Mouse (Mus musculus) spleen, postnatal 4 days (tissue): ENCODE measurements around the gene Olfr1420.
A peak's percentile ranks its signal among the peaks of the same experiment; 100 is the strongest.
"Not testable (repeated sequence)": the region's sequence is repeated elsewhere in the genome, so short reads cannot be mapped to it uniquely, and the experiment has no call there.

Source experiments
- DNase-seq, 2 experiments: peaks; one replicate each; pipeline ENCODE4 v3.0.0; 2022; ENCODE audit warnings: low spot score in 2 of 2

Olfr1420 gene

DNA sequence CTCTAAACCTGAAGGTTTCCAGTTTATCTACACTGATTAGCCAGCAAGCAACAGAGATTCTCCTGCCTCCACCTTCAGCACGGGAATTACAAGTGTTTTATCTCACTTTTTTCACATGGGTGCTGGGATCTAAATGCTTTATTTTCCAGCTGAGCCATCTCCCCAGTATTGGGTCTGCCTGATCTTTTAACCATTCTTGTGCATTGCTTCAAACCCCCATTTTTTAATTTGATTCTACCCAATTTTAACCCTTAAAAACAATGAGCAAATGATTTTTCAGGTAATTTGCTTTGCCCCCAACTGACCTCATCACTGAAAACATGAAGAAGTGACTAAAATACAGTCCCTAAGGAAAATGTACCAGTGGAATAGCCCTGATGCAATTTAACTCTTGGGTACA, at the start of gene Olfr1420:
Gene Olfr1420 (plus strand): TSS at position 301 of the 400 bp plus-strand sequence.
- DNase-seq: no peak

DNA sequence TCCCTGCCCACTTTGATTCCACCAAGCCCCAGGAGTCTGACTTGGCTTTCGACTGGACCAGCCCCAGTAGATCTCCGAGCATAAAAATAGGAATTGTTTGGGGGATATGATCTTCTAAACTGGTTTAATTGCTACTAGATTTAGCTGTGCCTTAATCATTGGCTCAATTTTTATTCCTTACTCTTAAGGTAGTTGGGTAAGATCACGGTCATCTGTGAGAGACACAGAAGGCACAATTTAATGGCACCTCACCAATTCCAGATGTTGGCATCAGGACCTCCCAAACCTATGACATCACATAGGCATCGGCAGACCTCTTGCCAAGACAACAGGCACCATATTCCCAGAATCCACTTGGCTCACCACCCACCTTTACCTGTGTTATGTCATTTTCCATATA, 47.2 kb upstream of the Olfr1420 start, which contains the start of gene Olfr1417:
Gene Olfr1417 (minus strand): TSS at position 101 of the 400 bp plus-strand sequence.
- no peak for DNase-seq

DNA sequence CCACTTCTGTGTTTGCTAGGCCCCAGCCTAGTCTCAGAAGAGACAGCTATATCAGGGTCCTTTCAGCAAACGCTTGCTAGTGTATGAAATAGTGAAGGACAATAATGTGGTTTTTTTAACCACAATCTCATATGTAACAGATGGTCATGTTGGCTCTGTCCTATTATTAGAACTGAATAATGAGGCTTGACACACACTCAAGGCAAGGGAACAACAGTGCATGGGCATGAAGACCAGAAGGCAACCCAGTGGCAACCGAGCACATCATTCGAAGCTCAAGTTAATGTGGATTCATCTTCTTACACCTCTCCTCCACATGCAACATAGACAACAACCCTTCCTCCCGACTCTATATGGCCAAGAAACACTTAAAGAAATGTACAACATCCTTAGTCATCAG, 40.0 kb upstream of the Olfr1420 start:
- no peak for DNase-seq

DNA sequence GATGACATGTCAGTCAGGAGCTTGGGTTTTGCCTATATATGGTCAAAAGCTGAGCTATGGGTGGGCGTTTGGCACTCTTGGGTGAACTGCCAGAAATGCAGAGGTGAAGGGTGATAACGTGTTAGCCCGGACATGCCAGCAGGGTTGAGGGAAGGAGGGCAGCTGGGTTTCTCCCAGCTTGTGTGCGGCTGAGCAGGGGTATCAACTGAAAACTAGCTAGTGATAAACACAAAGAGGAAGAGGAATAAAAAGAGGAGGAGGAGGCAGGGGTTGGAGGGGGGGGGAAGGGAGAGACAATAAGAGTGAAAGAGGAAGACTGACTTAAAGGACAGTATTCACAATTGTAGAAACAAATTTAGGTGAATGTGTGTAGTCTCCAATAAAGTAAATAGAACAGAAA, 33.7 kb upstream of the Olfr1420 start:
- DNase-seq: no peak

DNA sequence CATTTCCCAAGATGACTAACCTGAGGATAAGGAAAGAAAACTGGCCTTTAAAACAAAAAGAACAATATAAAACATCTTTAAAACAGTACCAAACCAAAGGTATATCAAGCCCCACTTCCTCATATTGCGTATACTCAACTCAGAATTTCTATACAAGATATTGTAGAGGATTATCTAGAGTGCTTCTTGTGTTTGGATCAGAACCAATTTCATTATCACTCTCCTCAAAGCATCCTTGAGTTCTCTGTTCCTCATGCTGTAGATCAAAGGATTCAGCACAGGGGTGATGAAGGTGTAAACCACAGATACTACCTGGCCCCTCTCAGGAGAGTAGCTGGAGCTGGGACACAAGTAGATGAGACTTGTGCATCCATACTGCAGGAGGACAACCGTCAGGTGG, 31.5 kb upstream of the Olfr1420 start:
- DNase-seq: no peak

DNA sequence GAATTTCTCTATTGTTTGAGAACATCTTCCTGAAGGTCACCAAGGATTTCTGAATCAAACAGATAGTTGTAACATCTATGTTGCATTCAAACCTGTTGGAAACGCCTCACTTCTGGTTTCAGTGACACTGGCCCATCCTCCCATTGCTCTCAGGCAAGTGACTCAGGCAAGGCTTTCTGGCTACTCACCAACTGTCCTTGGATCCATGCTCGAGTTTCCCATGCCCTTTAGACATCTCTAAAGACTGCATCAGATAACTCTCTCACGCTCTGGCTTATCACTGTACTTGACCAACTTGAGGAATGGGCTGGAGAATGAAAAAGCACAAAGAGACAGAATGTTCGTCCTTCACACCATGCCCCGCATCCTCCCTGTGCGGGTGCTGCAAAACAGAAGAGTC, 29.9 kb upstream of the Olfr1420 start:
- no peak for DNase-seq

DNA sequence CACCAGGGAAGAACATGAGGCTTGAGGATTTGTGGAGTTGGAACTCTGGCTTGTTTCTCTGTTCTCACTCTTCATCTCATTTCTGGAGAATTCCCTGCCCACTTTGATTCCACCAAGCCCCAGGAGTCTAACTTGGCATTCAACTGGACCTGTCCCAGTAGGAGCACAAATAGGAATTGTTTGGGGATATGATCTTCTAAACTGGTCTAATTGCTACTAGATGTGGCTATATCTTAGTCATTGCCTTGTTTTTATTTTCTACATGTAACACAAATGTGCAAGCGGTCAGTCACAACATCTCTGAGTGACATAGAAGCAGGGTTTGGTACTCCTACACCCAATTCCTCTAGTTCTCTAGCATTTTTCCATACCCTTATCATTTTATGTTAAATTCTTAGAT, 25.4 kb upstream of the Olfr1420 start, which contains the start of gene Olfr1418:
Gene Olfr1418 (minus strand): TSS at position 101 of the 400 bp plus-strand sequence.
- DNase-seq: no peak

DNA sequence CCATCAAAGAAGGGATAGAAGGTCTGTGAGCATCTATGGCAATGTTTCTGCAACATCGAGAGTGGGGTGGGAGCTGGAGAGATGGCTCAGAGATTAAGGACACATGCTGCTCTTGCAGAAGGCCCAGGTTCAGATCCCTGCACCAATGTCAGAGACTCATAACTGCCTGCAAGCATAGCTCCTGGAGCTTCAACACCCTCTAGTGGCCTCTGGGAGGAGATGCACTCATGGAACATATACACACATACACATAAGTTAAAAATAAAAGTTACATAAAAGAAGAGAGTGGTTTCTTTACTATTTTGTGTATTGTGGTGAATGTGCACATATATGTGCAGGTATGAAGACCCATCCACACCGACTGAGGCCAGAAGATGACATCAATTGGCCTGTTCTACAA, 18.5 kb upstream of the Olfr1420 start:
- DNase-seq: no peak

DNA sequence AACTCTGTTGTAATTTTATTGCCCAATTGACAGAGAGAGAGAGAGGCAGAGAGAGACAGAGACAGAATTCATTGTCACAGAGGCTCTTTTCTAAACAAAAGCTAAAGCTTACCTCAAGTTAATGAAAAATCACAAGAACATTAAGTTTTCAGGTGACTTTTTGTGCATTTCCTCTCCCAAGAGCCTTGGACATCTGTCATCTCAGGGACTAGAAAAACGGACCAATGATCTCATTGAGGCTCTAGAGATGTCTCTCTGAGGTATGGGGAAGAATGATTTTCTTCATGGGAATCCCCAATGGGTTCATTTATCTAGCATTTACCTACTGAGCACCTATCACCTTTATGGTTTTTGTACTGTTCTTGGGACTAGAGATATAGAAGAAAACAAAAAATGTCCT, 11.4 kb upstream of the Olfr1420 start, which contains the start of gene Olfr1419:
Gene Olfr1419 (minus strand): TSS at position 101 of the 400 bp plus-strand sequence.
- no peak for DNase-seq

DNA sequence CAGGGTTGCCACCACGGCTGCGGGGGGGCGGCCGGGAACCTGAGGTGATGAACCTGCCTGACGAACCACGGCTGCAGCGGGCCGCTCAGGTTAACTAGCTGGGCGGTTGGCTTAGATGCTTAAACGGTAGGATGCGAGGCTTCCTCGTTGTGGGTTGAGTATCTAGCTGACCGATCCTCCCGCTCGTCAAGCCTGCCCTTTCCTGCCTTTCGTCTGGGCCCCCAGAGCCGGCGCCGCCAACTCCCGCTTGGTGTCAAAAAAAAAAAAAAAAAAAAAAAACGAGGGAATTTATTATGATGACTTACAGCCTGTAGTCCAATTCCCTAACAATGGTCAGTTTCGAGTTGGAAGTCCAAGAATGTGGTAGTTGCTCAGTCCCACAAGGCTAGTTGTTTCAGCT, 8.0 kb upstream of the Olfr1420 start:
- DNase-seq: not testable (repeated sequence)

DNA sequence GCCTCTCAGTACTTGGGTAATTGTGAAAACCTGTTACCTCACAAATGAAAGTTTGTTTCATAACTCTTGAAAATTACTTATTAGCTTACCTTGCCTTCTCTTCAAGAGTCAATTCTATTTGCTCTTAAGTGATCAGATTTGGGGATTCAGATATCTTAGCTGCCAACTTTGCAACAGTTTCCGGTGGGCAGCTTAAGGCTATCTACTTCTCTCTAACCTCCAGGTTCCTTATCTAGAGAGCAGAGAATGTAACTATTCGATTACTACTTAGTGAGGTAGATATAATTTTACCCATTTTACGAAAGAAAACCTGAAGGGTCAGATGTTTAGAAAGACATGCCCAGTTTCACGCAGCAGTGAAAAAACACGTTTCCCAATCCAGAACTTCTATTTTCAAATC, 24.7 kb downstream of the Olfr1420 start:
- no peak for DNase-seq

DNA sequence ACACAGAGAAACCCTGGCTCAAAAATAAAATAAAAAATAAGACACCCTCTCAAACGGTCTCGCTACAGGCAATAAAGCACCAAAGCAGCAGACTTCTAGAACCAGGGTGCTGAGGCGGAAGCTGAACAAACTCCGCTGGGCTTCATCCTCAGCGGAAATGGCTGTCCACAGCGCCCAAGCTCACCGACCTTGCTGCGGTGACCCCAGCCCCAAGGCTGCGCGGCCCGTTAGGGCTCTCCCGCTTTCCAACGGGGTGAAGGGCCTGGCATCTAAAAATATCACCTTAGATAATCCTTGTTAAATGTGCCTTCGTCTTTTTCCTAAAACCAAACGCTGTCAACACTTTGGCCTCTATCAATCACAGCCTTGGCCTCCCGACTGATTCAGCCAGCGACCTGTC, 25.2 kb downstream of the Olfr1420 start:
- peak in 1 of 2 experiments; percentile 62 for DNase-seq

DNA sequence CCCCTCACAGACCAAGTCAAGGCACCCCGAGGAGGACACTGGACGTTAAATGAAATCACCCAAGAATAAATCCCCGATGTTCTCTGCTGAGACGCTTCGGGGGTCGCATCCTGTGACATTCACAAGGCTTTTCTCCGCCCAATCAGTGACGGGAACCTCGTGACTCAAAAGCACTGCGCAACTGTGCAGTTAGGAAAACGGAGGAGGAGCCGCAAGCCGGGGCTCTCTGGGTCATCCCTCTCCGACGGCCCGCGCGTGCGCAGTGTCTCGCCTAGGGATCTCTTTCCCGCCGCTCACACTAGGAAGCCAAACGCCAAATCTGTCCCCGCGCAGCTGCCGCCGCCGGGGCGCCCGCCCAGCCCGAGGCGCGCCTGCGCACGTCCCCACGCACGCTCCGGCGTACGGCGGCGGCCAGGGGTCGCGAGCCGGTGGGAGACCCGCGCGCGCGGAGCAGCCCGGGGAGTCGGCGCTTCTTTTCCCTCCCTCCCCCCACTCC, 25.7 kb downstream of the Olfr1420 start, which contains the start of gene Patl1:
Gene Patl1 (plus strand): TSS at position 363 of the 496 bp plus-strand sequence.
- DNase-seq: peak; percentile 97 to 99

DNA sequence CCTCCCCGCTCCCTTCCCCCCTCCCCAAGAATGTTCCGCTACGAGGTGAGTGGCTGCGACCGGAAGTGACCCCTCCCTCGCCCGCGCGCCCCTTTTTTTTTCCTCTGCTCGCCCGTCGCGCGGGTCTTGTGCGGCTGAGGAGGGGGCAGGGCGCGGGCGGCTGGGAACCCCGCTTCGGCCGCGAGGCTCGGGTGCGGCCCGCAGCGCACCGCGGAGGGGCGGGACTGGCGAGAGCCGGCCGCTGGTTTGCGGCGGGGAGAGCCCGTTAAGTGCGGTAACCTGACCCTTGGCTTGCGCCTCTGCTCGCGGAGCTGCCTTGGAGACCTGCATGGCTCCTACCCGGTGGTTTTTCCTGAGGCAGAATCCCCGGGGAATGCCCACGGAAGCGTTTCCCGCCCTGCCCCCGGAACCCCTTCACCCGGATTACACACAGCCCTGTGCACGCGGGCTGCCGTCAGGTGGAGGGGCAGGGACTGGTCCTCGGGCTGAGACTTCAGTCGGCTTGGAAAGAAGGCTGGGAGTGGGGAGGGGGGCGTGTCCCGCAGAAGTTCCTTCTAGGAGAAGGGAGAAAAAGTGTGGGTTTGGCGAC, 26.3 kb downstream of the Olfr1420 start:
- DNase-seq: peak; percentile 44 to 76

DNA sequence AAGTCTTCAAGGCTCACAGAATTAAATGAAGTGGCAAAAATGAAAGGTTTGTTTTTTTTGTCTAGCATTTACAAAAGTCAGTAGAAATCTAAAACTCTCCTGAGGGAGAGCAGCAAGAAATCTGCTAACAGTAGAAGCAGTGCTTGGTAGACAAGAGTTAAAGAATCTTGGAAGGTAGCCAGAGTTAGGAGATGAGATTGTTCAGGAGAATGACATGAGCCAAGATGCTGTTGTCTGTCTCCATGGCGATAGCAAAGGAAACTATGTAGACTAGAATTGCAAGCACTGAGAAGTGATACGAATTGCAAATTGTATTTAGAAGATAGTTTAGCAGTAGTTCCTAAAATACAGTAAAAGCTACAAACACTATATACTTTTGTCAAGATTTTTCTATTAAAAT, 29.4 kb downstream of the Olfr1420 start:
- no peak for DNase-seq

DNA sequence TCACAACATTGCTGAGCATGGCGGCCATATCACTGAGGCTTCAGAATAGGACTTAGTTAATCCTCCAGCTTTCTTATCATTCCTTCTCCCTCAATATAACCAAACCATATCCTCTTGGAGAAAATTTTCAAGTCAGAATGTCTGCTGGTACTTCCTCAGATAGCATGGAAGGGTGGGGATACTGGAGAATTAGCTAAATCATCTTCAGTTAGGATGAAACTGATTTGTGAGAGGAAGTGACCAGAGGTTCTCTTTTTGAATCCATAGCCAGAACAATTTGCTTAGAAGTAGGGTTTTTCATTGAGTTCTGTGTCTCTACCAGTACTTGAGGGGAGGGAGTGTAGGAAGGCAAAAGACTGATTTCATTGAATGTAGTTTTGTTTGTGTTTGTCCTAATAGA, 35.7 kb downstream of the Olfr1420 start:
- DNase-seq: no peak

DNA sequence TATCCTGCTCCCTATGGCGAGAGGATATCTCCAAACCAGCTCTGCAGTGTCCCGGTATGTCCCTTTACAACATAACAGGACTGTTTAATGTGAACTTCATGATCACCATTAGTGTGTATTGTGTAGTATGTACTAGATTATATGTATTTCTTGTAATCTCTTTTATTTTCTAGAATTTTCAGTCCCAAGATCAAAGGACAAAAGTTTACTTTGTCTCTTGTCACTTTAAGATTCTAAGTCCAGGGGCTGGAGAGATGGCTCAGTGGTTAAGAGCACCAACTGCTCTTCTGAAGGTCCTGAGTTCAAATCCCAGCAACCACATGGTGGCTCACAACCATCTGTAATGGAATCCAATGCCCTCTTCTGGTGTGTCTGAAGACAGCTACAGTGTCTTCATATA, 36.1 kb downstream of the Olfr1420 start:
- not testable (repeated sequence) for DNase-seq

DNA sequence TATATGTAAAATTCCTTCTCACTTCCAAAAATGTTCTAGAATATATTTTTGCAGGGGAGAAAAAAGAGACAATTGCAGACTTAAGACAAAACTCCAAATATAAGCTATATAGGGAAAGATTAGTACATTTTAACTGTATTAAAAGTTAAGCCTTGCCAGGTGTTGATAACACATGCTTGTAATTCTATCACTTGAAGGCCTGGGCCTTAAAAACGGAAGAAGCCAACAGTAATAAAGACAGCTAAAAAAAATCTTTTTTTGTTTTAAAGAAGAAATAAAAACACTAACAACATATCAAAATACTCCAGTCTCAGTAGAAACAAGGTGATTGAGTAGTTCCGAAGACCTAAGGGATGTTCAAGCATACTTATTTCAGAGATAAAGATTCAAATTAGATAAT, 40.0 kb downstream of the Olfr1420 start:
- DNase-seq: no peak

DNA sequence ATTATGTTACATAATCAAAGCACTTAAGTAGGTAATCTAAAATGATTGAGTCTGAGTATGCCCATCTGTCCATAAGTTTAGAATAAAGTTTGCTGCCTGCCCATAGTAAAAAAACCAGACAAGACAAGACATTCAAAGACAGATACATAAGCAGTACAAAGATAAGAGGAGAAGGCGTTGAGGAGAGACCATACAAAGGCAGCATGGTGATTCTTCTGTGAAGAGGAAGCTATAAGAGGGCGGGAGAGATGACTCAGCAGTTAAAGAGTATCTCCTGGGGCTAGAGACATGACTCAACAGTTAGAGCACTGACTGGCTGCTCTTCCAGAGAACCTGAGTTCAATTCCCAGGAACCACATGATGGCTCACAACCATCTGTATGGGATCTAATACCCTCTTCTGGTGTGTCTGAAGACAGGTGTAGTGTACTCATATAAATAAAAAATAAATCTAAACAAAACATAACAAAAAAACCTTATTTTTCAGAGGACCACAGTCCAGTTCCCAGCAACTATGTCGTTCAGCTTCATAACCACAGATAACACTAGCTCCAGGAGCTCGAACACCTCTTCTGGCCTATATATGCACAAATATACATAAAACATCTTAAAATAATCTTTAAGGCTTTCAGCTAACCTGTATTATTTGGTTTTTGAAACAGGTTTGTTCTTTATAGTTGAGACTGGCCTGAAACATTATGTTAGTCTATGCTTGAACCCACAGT, 41.8 kb downstream of the Olfr1420 start:
- DNase-seq: no peak

DNA sequence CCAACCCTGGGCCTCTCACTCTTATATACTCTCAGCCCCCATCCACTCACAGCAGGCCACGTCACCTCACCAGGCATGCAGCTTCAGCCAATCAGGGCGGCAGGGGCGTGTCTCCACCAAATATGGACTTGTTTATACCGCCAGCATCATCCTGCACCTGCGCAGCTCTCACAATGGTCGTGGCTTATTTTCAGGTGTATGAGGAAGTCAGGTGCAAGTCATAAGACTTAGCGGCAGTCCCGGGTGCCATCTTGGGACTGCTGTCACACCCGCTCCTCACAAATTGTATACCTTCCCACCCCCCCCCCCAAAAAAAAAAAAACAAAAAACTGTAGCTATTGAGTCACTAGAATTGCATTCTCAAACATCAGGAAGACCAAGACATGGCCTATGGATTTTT, 60.1 kb downstream of the Olfr1420 start:
- DNase-seq: not testable (repeated sequence)
